Mouse (Mus musculus): ENCODE data around the gene Kalrn. TPM values are rescaled to one million over a fixed set of nuclear protein-coding genes. Genes with fewer than 3 reads are reported as not detected.

Kalrn gene
- polyA plus RNA-seq, 1 experiment from 2014 or later: 44.6 TPM

DNA sequence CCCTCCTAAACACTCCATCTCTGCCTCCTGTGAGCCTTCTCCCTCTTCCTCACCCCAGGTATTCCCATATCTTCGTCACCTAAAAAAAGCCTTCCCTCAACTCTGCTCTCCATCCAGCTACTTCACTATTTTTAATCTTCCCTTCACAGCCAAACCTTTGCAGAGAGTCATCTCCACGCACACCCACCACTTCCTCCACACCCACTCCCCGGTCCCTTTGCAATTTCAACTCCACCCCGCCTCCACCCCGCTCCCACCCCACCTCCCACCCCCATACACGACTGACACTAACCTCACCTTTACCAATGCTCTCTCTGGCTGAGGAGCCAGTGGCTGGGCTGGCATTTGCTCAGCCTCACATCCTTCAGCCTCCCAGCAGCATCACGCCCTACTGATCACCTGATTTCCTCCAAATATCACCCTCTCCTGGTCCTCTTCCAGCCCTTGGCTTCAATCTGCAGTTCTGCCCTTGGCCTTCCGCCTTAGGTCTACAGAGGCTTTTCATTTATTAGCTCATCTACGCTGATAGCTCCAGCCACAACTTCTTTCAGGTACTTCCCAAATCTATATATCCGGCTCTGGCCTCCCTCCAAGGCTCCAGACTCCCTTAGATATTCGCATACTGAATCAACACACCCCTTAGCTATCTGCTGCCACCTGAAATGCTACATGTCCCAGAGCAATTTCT lies 9.6 kb downstream of the Kalrn start:
- H3K4me1 ChIP-seq (ENCODE audit: control insufficient read depth, insufficient read depth, low read length): peaks cover 62% of the 10 kb centered on the region
- H3K4me2 ChIP-seq (ENCODE audit: low read length): no peak overlapping the region
- 83% methylated on average over 11 of the region's 11 CpGs for WGBS
- no peak for DNase-seq
- H3K9ac ChIP-seq (replicated peaks; ENCODE audit: low read length): no peak overlapping the region
- no peaks in the 10 kb centered on the region for H3K36me3 ChIP-seq (ENCODE audit: control insufficient read depth, insufficient read depth, low read length)
- ATAC-seq (ENCODE audit: low FRiP score, low TSS enrichment): no peak
- no peaks in the 10 kb centered on the region for H3K27me3 ChIP-seq (ENCODE audit: control insufficient read depth, insufficient read depth, low read length)
- no peaks in the 10 kb centered on the region for H3K9me3 ChIP-seq (ENCODE audit: control insufficient read depth, low read length)
- no peak overlapping the region for H3K4me3 ChIP-seq (replicated peaks; ENCODE audit: low read depth, low read length)
- no peak overlapping the region for H3K27ac ChIP-seq (replicated peaks; ENCODE audit: low read depth, low read length)

DNA sequence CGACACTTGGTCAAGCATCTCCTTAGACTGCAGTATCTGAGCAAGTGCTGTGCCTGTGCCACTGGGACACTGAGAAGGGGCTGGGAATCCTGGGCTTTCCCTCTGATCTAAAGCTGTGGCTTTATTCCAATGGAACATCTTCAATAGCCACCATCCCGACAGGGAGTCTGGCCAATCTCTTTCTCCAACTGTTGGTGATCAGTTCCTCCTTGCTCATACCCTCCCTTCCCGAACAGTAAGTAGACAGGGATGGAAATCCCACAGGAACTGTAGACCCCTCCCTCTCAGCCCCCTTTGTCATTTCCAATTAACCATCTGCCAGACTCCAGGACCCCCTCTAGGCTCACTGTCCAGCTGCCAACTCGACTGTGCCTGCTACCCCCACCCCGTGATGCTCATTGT lies 11.6 kb downstream of the Kalrn start:
- DNase-seq (peak; percentile 73), ATAC-seq (ENCODE audit: low FRiP score, low TSS enrichment) (peak; percentile 83)
- Histone ChIP-seq H3K9me3 (ENCODE audit: control insufficient read depth, low read length) (no peaks in the 10 kb centered on the region), H3K4me2 (ENCODE audit: low read length) (peak overlapping the region; percentile 9; the same call in 1 of the 2 replicates), H3K9ac (replicated peaks; ENCODE audit: low read length) (no peak overlapping the region), H3K36me3 (ENCODE audit: control insufficient read depth, insufficient read depth, low read length) (no peaks in the 10 kb centered on the region), H3K27ac (replicated peaks; ENCODE audit: low read depth, low read length) (peak overlapping the region; percentile 10; the same call in 1 of the 2 replicates), H3K4me1 (ENCODE audit: control insufficient read depth, insufficient read depth, low read length) (peaks cover 73% of the 10 kb centered on the region), H3K4me3 (replicated peaks; ENCODE audit: low read depth, low read length) (no peak overlapping the region), H3K27me3 (ENCODE audit: control insufficient read depth, insufficient read depth, low read length) (no peaks in the 10 kb centered on the region)
- WGBS: 2% methylated on average over 5 of the region's 5 CpGs

DNA sequence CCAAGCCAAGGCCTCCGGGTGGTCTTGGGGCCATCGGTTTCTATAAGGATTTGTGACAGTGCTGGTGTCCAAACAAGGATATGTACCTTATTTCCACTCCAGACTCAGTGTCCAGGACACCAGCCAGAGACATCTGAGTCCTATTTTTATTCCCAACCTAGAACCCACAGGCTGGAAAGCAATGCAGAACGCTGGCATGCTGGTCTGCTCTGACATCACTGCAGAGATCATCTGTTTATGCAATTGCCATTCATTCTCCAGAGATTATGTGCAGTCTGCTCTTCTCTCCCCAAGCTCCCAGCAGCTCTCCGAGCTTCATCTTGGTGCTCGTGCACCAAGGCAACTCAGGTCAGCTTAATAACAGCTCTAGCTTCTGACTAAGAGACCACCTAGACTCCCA lies 12.5 kb downstream of the Kalrn start:
- Histone ChIP-seq H3K36me3 (ENCODE audit: control insufficient read depth, insufficient read depth, low read length) (no peaks in the 10 kb centered on the region), H3K27ac (replicated peaks; ENCODE audit: low read depth, low read length) (no peak overlapping the region; the same call in 1 of the 2 replicates), H3K4me3 (replicated peaks; ENCODE audit: low read depth, low read length) (no peak overlapping the region), H3K27me3 (ENCODE audit: control insufficient read depth, insufficient read depth, low read length) (no peaks in the 10 kb centered on the region), H3K9ac (replicated peaks; ENCODE audit: low read length) (no peak overlapping the region), H3K4me2 (ENCODE audit: low read length) (0 out of 2 replicates have a peak overlapping the region, but pooled peaks have one; percentile 3), H3K9me3 (ENCODE audit: control insufficient read depth, low read length) (no peaks in the 10 kb centered on the region), H3K4me1 (ENCODE audit: control insufficient read depth, insufficient read depth, low read length) (peaks cover 71% of the 10 kb centered on the region)
- 45% methylated on average over 5 of the region's 5 CpGs for WGBS
- DNase-seq (no peak), ATAC-seq (ENCODE audit: low FRiP score, low TSS enrichment) (no peak)

DNA sequence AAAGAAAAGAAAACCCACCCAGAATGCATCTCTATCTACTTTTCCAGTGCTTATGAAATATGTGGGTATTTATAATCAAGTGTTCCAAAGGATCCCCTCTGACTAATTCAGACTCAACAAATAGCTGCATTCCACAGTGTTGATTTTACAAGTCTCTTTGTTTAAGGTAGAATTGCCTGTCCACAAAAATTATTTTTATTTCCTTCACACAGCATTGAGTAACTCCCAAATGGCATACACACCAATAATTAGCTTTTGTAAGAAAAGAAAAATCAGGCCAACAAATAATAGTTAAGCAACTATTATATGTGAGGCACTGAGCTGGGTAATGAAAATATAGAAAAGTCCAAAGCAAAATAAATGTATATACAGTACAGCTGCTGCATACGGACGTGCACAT lies 12.9 kb downstream of the Kalrn start:
- Histone ChIP-seq H3K27me3 (ENCODE audit: control insufficient read depth, insufficient read depth, low read length) (no peaks in the 10 kb centered on the region), H3K27ac (replicated peaks; ENCODE audit: low read depth, low read length) (no peak overlapping the region; the same call in 1 of the 2 replicates), H3K9me3 (ENCODE audit: control insufficient read depth, low read length) (no peaks in the 10 kb centered on the region), H3K4me2 (ENCODE audit: low read length) (no peak overlapping the region), H3K9ac (replicated peaks; ENCODE audit: low read length) (no peak overlapping the region), H3K4me3 (replicated peaks; ENCODE audit: low read depth, low read length) (no peak overlapping the region), H3K4me1 (ENCODE audit: control insufficient read depth, insufficient read depth, low read length) (peaks cover 69% of the 10 kb centered on the region), H3K36me3 (ENCODE audit: control insufficient read depth, insufficient read depth, low read length) (no peaks in the 10 kb centered on the region)
- ATAC-seq (ENCODE audit: low FRiP score, low TSS enrichment) (no peak), DNase-seq (no peak)
- 82% methylated on average over 2 of the region's 2 CpGs for WGBS

DNA sequence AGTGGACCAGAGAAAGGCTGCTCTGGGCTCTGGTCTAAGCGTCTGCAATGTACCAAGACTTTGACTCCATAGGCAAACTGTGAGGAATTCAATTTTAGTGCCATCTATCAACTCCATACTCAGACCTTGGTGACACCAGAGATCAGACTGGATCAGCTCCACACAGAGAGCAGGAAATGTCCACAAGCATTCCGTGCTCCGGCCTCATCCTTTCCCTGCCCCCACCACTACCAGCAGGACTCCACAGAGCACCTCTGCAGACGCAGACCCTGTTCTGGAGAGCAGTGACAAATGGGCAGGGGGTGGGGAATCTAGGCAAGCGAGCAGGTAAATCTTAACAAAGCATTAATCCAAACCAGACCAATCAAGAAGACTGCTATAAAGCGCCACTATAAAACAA lies 15.4 kb downstream of the Kalrn start:
- WGBS: 62% methylated on average over 6 of the region's 6 CpGs
- no peak overlapping the region for H3K4me2 ChIP-seq (ENCODE audit: low read length)
- no peak for ATAC-seq (ENCODE audit: low FRiP score, low TSS enrichment)
- peaks cover 64% of the 10 kb centered on the region for H3K4me1 ChIP-seq (ENCODE audit: control insufficient read depth, insufficient read depth, low read length)
- H3K36me3 ChIP-seq (ENCODE audit: control insufficient read depth, insufficient read depth, low read length): no peaks in the 10 kb centered on the region
- no peaks in the 10 kb centered on the region for H3K27me3 ChIP-seq (ENCODE audit: control insufficient read depth, insufficient read depth, low read length)
- H3K4me3 ChIP-seq (replicated peaks; ENCODE audit: low read depth, low read length): no peak overlapping the region
- DNase-seq: no peak
- H3K9me3 ChIP-seq (ENCODE audit: control insufficient read depth, low read length): no peaks in the 10 kb centered on the region
- no peak overlapping the region for H3K9ac ChIP-seq (replicated peaks; ENCODE audit: low read length)
- no peak overlapping the region for H3K27ac ChIP-seq (replicated peaks; ENCODE audit: low read depth, low read length)

DNA sequence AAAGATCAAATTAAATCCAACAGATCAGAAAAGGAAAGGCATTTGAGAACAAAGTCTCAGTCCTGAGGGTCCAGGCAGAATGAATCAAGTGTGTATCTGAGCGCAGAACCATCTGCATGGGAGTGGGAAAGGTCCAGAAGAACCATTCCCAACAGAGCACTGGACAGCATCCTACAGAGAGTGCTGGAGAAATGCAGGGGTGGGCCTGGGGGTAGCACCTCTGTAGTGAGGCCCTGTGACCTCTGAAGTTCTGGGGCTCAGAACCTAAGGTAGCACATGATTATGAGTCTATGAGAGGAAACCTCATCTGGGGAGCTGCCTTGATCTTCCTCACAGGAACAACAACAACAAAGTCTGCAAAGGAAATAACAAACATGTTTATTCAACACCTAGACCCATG lies 20.6 kb downstream of the Kalrn start:
- no peak overlapping the region for H3K4me3 ChIP-seq (replicated peaks; ENCODE audit: low read depth, low read length)
- WGBS: 79% methylated on average over 1 of the region's 1 CpGs
- no peak overlapping the region for H3K27ac ChIP-seq (replicated peaks; ENCODE audit: low read depth, low read length)
- ATAC-seq (ENCODE audit: low FRiP score, low TSS enrichment) (no peak), DNase-seq (no peak)
- H3K4me2 ChIP-seq (ENCODE audit: low read length): no peak overlapping the region
- no peak overlapping the region for H3K9ac ChIP-seq (replicated peaks; ENCODE audit: low read length)
- H3K27me3 ChIP-seq (ENCODE audit: control insufficient read depth, insufficient read depth, low read length): no peaks in the 10 kb centered on the region
- peaks cover 44% of the 10 kb centered on the region for H3K4me1 ChIP-seq (ENCODE audit: control insufficient read depth, insufficient read depth, low read length)
- no peaks in the 10 kb centered on the region for H3K9me3 ChIP-seq (ENCODE audit: control insufficient read depth, low read length)
- no peaks in the 10 kb centered on the region for H3K36me3 ChIP-seq (ENCODE audit: control insufficient read depth, insufficient read depth, low read length)

DNA sequence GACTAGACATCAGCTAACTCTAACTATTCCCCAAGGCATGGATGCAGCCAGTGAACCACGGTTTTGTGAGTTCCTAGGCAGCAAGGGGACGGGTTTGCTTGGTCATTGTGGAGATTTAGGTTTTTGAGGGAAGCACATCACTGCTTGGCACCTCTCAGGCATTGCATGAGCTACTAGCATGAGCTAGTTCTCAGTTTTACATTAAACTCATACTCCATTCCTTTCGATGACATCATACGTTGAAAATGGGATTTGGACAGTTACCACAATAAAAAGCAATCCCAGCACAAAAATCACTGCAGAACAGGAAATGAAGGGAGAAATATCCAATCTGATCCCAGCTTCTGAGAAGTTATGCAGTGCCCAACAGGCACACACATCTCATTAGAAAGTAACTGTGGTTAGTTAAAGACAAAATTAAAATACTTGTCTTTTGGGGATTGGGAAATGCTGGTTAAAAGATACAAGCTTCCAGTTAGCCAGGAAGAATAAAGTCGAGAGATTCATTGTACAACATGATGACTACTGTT lies 23.8 kb downstream of the Kalrn start:
- ATAC-seq (ENCODE audit: low FRiP score, low TSS enrichment): no peak
- 81% methylated on average over 5 of the region's 5 CpGs for WGBS
- DNase-seq: no peak
- Histone ChIP-seq H3K4me1 (ENCODE audit: control insufficient read depth, insufficient read depth, low read length) (peaks cover 40% of the 10 kb centered on the region), H3K4me3 (replicated peaks; ENCODE audit: low read depth, low read length) (no peak overlapping the region), H3K9me3 (ENCODE audit: control insufficient read depth, low read length) (no peaks in the 10 kb centered on the region), H3K9ac (replicated peaks; ENCODE audit: low read length) (no peak overlapping the region), H3K27me3 (ENCODE audit: control insufficient read depth, insufficient read depth, low read length) (no peaks in the 10 kb centered on the region), H3K27ac (replicated peaks; ENCODE audit: low read depth, low read length) (no peak overlapping the region), H3K36me3 (ENCODE audit: control insufficient read depth, insufficient read depth, low read length) (no peaks in the 10 kb centered on the region), H3K4me2 (ENCODE audit: low read length) (no peak overlapping the region)

DNA sequence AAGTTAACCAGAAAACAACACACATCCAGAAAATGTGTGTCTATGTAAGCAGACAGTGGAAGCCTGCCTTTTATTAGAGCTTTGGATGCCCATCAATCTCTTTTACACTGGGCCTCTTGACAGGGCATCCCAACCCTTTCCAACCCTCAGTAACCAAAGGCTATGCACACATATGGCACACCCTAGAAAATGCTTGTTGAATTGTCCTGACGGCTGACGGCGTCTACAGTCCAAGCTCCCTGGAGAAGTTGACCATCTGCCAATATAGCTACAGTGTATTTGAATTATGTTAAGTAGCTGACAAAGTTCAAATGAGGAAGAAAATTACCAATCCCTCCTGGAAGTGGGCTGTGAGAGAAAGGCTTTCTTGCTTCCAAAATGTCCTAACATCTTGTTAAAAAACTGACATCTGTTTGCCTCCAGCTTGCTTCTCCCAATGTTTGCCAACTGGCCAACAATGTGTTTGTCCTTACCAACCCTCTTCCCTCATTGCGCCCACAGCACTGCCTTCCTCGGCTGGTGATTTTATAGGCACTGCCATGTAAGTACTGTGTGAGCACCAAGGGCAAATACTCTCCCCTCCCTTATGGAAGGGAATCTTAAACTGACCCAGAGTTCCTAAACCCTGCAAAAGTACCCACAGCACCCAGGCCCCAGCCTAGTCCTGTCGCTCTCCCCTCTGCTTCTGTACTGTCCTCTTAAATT lies 26.4 kb downstream of the Kalrn start:
- Histone ChIP-seq H3K9me3 (ENCODE audit: control insufficient read depth, low read length) (no peaks in the 10 kb centered on the region), H3K36me3 (ENCODE audit: control insufficient read depth, insufficient read depth, low read length) (no peaks in the 10 kb centered on the region), H3K4me3 (replicated peaks; ENCODE audit: low read depth, low read length) (no peak overlapping the region), H3K4me2 (ENCODE audit: low read length) (no peak overlapping the region), H3K27me3 (ENCODE audit: control insufficient read depth, insufficient read depth, low read length) (no peaks in the 10 kb centered on the region), H3K9ac (replicated peaks; ENCODE audit: low read length) (no peak overlapping the region), H3K27ac (replicated peaks; ENCODE audit: low read depth, low read length) (peak overlapping the region; percentile 38), H3K4me1 (ENCODE audit: control insufficient read depth, insufficient read depth, low read length) (peaks cover 26% of the 10 kb centered on the region)
- WGBS: 45% methylated on average over 6 of the region's 6 CpGs
- ATAC-seq (ENCODE audit: low FRiP score, low TSS enrichment) (no peak), DNase-seq (peak; percentile 53)
